Mouse (Mus musculus) ovary, postnatal 14 days (tissue): ENCODE data around the gene Spaca4.

Source experiments
- DNase-seq: peaks from one replicate; pipeline ENCODE4 v3.0.0; 2022; ENCODE audit warnings: low spot score

The Spaca4 gene

GRCm38 (mm10) chr7:45697894-45698293 lies 27.7 kb downstream of the Spaca4 start:
- DNase-seq: no peak

DNA sequence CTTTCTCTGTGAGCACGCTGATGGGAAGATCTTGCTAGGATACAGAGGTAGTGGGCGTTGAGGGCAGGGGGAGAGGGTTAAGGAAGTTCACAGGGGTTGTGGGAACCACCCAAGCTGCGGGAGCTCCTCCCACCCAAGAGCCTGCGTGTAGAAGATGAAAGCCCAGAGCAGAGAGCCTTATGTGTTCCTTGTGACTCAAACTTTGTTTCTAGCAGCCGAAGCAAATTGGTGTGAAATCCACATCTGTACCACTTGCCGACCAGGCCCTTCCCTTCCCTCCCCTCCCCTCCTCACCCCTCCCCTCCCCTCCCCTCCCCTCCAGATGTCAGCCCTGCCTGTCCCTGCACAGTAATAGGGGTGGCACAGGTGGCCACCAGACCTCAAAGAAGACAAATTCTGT lies 30.5 kb downstream of the Spaca4 start:
- no peak for DNase-seq

GRCm38 (mm10) chr7:45693921-45694591 lies 31.6 kb downstream of the Spaca4 start, which contains the start of gene Sec1:
Sec1 (minus strand) TSS chr7:45694402.
- DNase-seq: no peak

- no peak for DNase-seq
Observed at GRCm38 (mm10) chr7:45692364-45692763, 33.2 kb downstream of the Spaca4 start.

- DNase-seq: no peak
Observed at GRCm38 (mm10) chr7:45689800-45690199, 35.8 kb downstream of the Spaca4 start.

- DNase-seq: no peak
Observed at GRCm38 (mm10) chr7:45689099-45689498, 36.5 kb downstream of the Spaca4 start.

DNA sequence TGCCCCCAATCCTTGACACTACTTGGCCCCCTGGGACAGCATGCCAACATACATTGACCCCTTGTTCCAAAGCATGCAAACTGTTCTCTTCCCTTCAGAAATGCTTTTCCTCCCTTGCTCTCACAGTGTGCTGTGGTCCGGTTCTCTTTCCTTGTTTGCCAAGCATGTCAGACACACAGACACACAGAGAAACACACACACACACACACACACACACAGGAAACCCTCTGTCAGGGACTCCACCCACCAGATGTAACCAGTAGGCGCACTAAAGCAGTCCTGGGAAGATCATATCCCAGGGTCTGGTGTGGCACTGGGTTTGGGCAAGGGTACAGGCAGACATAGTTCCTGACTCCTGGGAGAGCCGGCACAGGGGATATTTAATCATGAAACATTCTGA lies 38.8 kb downstream of the Spaca4 start:
- no peak for DNase-seq

DNA sequence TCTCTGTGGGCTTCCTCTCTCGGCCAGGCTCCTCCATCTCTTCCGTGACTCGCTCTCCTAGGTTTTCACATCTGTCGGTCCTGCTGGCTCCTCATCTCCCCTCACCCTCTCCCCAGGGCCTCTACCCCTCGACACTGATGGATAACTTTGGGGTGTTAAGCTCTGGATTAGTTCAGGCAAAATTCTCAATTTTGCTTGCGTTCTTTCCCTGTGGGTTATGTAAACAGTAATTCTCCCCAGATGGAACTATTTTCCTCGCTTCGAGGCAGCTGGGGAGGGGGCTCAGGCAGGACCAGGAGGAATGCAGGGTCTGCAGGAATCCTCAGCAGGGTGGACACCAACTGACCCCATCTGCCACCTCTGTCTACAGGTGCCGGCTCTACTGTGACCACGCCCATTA lies 39.8 kb downstream of the Spaca4 start:
- no peak for DNase-seq

DNA sequence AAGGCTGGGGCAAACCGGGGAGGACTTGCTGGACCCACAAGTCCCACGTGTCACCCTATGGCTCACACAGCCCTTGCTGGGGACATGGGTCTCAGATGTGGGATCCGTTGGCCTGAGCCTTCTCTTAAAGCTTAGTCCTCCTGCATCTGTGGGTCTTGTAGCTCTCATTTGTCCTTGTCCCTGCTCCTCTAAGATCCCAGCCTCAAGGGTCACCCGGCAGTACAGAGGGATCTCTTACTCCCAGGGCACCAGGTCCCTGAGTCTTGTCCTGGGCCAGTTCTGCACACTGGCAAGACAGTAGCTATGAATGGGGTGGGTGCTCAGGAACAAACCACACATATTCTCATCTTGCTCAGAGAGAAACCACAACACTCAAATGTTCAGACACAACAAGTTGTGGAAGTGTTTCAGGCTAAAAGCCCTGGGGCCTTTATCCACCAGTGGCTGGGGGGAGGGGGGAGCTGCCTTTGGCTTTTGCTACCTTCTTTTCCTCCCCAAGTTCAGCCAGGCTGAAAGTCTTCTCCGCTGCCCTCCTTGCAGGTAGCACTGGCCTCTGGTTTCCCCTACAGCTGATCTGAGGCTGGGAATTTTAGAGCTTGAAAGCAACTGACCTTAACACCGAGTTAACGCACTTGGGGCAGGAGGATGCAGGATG lies 42.1 kb downstream of the Spaca4 start, which contains the start of gene Ntn5:
Ntn5 (plus strand) TSS at position 627 of the 655 bp plus-strand sequence.
- no peak for DNase-seq

DNA sequence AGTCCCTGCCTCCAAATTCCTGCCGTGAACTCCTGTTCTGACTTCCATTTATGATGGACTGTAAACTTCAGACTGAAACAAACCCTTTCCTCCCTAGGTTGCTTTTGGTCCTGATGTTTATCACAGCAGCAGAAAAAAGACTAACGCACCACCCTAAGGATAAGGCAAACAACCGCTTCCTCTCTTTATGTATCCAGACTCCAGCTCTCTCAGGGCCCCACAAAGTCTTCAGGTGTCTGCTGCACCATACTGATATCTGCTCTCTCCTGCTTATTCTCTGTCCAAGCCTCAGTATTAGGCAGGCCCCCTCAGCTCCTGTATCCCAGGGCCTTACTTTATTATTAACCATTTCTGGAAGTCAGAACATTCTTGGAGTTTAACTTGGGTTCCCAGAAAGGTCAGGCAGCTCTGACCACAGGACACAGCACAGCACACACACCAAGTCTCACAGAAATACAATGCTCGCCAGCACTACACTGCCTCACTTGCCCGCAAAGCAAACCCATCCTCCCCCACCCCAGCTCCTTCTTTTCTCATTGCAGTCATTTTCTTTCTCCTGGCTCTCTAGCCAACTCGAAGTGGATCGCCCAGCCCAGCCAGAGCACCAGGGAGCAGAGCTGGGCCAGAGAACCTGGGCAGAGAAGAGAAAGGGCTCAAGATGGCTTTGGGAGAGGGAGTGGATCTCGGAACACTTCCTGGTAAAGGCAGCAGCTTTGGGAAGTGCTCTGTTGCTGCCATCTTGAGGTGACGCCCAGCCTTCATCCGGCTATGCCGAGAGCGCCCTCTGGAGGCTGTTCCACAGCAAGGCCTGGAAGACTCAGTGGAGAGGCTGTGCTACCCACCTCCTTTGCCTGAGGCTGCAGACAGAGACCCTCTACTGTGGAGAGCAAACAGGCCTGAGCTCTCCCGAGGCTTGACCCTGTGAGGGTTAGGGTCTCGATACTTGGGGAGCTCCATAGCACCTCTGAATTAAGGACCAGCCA lies 43.2 kb downstream of the Spaca4 start:
- peak; percentile 86 for DNase-seq

DNA sequence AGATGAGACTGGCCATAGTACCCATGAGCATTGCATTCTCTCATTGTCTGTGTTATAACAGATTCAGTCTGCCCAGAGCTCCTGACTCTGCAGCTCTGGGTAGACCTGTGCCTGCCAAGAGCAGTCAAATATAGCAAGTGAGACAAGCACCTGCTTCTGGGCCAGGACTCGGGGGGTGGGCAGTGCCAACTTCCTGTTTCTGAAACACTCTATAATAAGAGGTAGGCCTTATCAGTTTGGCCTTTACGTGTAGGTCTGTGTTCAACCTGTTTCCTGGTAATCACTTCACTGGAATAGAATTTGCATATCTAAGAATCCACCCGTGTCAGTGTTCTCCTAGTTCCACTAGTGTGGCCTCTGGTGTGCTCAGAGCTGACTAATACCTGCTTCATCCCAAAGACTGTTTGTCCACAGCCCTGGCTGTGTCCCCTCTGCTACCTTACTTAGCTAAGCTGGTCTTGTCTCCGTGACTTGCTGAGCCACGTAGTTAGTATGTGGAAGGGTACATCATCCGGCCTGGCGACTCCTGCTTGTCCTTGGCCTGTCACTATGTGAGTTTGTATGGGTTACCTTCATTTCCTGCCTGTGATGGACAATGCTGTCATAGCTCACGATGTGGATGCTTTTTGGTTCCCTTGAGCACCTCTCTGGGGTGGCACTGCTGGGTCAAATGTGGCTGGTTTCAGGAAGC lies 44.4 kb downstream of the Spaca4 start:
- DNase-seq: no peak

DNA sequence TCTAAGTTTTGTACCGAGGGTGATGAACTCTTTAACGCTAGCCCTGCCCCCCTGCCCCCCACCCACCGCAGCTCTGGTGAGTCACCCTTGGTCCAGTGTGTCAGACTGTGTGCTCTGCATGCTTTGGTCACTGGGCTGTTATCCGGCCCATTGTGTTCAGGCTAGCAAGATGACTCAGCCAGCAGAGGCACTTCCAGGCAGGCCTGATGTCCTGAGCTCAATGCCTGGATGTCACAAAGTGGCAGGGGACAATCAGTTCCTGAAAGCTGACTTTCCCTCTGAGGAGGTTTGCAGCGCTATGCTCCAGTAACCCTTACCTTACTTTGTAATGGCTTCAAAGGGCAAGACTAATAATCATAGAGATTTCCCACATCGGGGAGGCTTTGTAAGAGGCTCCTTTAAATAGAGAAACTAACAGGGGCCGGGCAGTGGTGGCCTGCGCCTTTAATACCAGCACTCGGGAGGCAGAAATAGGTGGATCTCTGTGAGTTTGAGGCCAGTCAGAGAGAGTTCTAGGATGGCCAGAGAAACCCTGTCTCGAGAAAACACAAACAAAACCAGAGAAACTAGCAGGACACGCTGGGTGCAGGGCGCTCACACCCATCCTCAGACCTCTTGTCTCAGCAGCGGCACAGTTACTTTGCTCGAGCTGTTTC lies 45.5 kb downstream of the Spaca4 start:
- DNase-seq: no peak

GRCm38 (mm10) chr7:45678513-45678912 lies 47.1 kb downstream of the Spaca4 start:
- no peak for DNase-seq

DNA sequence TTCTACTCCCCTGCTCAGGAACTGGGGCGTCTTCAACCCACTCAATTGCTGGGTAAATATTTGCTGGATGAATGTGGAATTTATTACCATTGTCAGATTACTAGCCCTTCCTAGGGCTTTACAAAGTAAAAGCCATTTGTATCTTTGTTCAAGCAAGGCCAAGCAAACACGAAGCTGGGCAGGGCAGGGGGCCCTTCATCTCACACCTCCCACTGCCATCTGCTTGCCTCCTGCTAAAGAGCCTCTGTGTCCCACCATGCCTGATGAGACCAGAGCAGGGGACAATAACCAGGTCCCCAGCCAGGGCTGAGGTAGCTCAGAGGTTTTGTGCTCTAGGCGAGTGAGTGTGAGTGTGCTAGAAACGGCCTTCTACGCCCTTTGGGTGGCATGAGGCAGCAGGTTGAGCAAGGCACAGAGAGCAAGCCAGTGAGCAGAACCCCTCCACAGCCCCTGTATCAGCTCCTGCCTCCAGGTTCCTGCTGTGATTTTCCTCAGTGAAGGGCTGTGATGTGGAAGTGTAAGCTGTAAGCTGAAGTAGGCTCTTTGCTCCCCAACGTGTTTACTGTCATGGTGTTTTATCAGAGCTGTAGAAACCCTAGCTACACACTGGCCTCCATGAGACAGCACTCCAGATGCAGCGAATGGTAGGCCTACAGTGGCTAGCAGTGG lies 47.9 kb downstream of the Spaca4 start:
- DNase-seq: no peak
